Mouse (Mus musculus): ENCODE results near the gene Gm21983. TPM values are rescaled to one million over a fixed set of nuclear protein-coding genes. Genes with fewer than 3 reads are reported as not detected.

Gene Gm21983
- total RNA-seq (2021) = under 1 TPM in 1 of 2 experiments, not detected in 1; 0.18 TPM
- long read RNA-seq, experiment 1, partial matches to known transcripts = 0 of 1 reads
- long read RNA-seq, experiment 1, other reads (novel, unspliced or antisense) = 1 of 1 reads
- long read RNA-seq, experiment 2 = 0 reads

DNA sequence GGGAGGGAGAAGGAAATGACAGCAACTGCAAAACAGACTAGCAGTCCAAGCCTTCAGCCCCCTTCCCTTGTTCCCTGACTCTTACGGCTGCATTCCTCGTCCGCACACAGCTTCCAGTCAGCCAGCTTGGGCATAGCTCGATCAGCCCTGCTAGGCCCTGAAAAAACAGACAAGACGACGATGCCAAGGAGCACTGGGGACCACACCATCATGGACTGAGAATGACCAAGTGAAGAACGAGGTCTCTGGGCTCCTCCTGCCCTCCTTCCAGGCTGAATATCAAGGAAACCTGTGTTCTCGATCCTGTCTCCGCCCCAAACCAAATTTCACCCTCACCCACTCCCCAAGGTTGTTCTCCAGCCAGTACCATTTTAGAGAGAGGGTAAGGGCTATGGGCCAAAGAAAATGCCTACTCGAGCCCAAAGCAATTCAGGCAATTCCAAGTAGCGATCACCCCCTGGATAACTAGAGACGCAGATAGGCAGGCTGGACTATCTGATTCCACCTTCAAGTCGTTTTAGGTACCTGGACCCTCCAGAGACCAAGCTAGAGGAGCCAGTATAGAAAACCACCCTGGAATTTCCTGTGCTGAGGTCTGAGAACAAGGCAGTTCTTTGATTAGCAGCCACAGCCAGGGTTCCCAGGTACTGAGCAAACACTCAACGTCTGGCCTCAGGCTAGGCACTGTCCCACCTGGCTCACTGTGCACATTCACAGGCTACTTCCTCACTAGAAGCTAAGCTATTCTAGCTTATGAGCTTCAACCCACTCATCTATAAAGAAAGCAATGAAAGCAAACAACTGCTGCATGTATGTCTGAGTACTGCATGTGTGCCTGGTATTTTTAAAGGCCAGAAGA is at the start of gene Gm21983, which contains the start of gene Mia:
Gene Gm21983, minus strand, starts transcription at position 250 of the 859 bp plus-strand sequence.
Gene Mia, minus strand, starts transcription at position 321 of the 859 bp plus-strand sequence.
- DNase-seq = no peak
- intact Hi-C loops (cut with DNase I) = no loop called here
- H3K4me3 ChIP-seq = peak within 1 kb of the TSS; percentile 89
- no peak for TF ChIP-seq CTCF (IDR thresholded peaks at IDR 0.05)
- peak within 1 kb of the TSS; percentile 94 for H3K27ac ChIP-seq

DNA sequence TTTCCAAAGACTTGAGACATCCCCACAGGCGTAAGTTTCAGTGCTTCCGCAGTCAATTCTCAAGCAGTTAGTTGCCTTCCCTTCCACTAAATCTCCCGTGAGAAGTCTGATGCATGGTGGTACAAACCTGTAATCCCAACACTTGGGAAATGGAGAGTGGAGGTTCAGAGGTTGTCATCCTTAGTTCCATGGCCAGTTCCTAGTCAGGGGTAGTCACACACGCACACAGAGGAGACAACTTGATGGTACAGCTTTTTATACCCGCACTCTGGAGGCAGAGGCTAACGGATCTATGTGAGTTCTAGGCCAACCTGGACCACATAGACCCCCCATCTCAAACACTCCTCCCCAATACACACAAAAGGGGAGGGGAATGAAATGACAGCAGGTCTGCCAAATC is 48.0 kb upstream of the Gm21983 start:
- Histone ChIP-seq H3K4me3 (peak overlapping the region; percentile 85), H3K27ac (peak overlapping the region; percentile 95)
- no peak for TF ChIP-seq CTCF (IDR thresholded peaks at IDR 0.05)
- no peak for DNase-seq
- intact Hi-C loops (cut with DNase I) = loop anchor here (2.0 kb wide), 1 partner anchor 32 kb away; the partner anchor contains the start of gene Snrpa

DNA sequence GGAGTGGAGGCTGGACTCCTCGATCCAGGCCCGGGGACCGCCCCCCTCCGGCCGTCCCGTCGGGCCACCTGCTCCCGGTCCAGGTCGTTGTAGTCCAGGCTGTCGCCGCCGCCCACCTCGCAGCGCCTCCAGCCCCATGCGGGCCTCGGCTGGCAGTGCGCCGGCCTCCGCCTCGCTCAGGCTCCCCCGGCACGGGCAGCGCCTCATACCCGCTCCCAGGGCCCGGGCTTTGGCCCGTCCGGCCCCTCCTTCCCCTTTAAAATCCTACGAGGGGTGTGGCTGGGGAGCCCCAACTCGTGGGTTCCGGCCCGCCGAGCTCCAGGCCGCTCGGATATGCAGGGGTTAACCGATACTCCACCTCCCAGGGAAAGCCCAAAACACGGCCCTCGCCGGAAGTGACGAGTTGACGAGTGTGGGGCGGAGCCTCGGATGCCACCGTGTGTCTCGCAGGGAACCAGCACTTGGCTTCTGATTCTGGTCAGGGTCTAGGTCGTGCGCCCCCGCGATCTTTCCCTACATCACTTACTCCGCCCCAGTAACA is 47.5 kb upstream of the Gm21983 start, which contains the start of gene Itpkc:
Gene Itpkc, minus strand, starts transcription at position 381 of the 541 bp plus-strand sequence.
- Histone ChIP-seq H3K4me3 (peak within 1 kb of the TSS; percentile 85), H3K27ac (peak within 1 kb of the TSS; percentile 95)
- intact Hi-C loops (cut with DNase I) = loop anchor here (2.0 kb wide), 1 partner anchor 32 kb away; the partner anchor contains the start of gene Snrpa
- DNase-seq = peak; percentile 94
- TF ChIP-seq CTCF (IDR thresholded peaks at IDR 0.05) = 0 out of 2 replicates have a peak, but pooled peaks have one; percentile 13

DNA sequence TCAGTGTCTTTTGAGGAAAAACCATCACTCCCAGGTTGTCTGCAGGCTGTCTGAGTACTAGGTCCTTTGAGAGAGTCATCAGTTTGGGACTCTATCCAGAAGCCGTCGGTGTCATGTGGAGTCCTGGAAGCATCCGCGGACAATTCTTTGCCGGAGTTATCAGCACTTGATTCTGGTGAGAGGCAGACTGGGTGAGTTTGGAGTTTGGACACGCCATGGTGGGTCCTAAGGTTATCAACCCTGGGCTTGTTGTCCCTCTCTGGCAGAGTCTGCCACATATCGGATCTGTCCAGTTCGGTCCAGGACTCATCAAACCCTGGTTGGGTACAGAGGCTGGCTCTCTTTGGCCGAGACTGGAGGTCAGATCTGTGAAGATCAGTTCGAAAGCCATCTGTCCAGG is 46.8 kb upstream of the Gm21983 start:
- intact Hi-C loops (cut with DNase I) = loop anchor here (2.0 kb wide), 1 partner anchor 31 kb away; the partner anchor contains the start of gene Snrpa
- DNase-seq = no peak
- Histone ChIP-seq H3K4me3 (peak overlapping the region; percentile 85), H3K27ac (peak overlapping the region; percentile 95)
- no peak for TF ChIP-seq CTCF (IDR thresholded peaks at IDR 0.05)

DNA sequence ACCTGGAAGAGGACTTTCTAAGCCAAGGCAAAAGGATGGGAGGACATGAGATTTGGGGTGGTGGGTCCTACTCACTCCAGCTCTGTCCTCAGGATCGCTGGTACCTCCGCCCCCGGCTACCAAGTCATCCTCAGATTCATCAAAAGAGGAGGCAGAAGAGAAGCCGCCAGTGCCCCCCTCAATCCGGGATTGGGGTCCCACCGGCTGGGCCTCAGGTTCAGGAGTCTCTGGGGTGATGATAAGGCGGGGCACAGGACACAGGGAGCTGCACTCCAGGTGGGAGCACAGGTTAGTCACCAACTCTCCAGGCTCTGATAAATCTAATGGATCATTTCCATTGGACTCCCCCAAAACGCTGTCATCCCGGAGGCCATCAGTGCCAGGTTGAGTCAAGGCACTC is 46.4 kb upstream of the Gm21983 start:
- H3K4me3 ChIP-seq = peak overlapping the region; percentile 85
- peak overlapping the region; percentile 95 for H3K27ac ChIP-seq
- TF ChIP-seq CTCF (IDR thresholded peaks at IDR 0.05) = no peak
- intact Hi-C loops (cut with DNase I) = no loop called here
- no peak for DNase-seq

DNA sequence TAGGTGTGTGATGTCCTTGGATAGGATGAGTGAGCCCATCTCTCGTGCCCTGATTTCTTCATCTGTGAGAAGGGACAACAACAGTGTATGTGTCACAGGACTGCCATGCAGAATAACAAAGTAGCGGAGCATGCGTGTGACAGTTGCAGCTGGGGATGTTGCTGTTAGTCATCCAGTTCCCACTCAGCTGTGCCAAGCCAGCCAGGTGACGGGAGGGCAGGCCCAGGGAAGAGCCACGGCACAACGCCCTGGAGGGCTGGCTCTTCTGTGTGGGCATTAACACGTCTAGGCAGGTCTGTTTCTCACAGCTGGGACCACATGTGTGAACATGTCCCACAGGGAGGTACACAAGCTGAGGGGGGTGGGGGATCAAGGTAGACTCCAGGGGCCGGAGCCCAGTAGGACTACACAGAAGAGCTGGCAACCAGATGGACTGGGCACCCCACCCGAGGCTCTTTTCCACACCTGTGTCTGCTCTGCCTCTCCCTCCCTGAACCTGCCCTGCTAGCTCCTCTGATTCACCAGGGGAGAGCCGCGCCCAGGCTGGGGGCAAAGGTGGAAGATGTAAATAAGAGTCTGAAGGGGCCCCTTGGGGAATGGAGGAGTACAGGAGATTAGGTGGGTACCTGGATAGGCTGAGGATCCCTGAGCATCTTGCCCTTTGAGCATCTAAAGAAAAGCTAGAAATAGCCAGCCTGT is 44.1 kb upstream of the Gm21983 start:
- TF ChIP-seq CTCF (IDR thresholded peaks at IDR 0.05) = no peak
- peak; percentile 66 for DNase-seq
- Histone ChIP-seq H3K27ac (peak overlapping the region; percentile 71), H3K4me3 (peak overlapping the region; percentile 49)
- intact Hi-C loops (cut with DNase I) = no loop called here

DNA sequence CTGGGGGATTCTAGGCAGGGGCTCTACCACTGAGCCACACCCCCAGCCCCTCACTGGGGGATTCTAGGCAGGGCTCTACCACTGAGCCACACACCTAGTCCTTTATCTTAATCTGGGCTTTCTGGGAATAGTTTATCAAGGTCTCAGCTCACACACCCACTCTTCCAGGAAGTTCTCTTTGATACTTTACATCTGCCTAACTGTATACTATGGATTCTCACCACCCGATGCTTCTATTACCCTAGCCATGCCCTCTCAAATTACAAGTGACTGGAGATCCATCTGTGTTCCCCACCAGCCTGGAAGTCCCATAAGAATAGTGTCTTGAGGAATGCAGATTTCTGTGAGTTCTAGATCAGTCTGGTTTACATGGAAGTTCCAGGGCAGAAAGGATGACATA is 41.7 kb upstream of the Gm21983 start:
- intact Hi-C loops (cut with DNase I) = no loop called here
- Histone ChIP-seq H3K27ac (no peak overlapping the region), H3K4me3 (no peak overlapping the region)
- TF ChIP-seq CTCF (IDR thresholded peaks at IDR 0.05) = no peak
- DNase-seq = no peak

DNA sequence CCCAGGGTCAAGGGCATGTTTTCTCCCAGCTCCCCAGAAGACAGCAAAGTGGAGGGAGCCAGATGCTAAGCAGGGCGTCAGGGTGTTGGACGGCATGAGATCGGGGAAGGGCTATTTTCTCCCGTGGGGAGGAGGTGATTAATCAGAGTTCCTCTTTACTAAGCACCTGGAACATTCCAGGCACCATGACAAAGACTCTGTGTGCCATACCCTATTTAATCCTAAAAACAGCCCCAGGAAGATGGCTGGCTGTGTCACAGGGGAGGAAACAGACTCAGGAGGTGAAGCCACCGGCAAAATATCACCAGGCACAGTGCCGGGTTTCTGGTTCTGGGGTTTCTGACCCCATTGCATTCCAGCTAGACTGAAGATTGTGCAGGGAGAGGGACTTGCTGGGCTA is 41.1 kb upstream of the Gm21983 start:
- TF ChIP-seq CTCF (IDR thresholded peaks at IDR 0.05) = no peak
- intact Hi-C loops (cut with DNase I) = no loop called here
- no peak for DNase-seq
- Histone ChIP-seq H3K27ac (peak overlapping the region; percentile 31; the same call in 1 of the 2 replicates), H3K4me3 (no peak overlapping the region)

DNA sequence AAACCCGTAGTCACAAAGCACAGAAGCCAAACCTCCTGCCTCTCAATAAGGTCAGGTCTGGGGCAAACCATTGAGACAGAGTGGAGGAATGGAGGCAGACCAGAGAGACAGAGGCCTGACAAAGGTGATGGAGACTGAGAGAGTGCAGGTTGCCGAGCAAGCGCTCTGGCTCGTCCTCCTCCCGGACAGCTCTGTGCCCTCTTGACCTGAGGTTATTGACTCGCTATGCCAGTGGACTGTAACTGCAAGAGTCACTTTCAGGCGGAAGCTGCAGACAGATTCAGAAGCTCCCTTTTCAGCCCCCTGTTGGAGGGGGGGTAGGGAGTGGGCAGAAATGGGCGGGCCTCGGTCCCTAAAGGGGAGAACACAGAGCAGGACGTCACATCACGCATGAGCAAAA is 39.1 kb upstream of the Gm21983 start:
- Histone ChIP-seq H3K27ac (no peak overlapping the region), H3K4me3 (no peak overlapping the region)
- intact Hi-C loops (cut with DNase I) = no loop called here
- no peak for TF ChIP-seq CTCF (IDR thresholded peaks at IDR 0.05)
- no peak for DNase-seq

DNA sequence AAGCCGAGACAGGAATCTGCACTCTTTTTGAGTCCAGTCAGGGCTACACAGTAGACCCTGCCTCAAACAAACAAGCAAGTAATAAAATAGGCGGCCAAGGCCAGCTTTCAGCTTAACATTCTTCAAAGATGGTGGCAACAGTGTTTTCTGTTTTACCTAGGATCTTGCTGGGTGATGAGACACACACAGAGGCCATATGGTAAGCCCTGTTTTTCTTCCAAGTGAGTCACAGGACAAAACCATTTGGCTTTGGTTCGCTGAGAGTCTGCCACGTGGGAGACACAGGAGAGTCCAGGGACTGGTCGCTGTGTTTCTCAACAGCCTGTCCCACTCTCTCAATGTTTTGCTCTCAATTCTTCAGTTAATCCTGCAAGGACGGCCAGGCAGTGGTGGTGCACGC is 37.7 kb upstream of the Gm21983 start:
- no peak for DNase-seq
- TF ChIP-seq CTCF (IDR thresholded peaks at IDR 0.05) = no peak
- H3K27ac ChIP-seq = no peak overlapping the region
- intact Hi-C loops (cut with DNase I) = no loop called here
- no peak overlapping the region for H3K4me3 ChIP-seq

DNA sequence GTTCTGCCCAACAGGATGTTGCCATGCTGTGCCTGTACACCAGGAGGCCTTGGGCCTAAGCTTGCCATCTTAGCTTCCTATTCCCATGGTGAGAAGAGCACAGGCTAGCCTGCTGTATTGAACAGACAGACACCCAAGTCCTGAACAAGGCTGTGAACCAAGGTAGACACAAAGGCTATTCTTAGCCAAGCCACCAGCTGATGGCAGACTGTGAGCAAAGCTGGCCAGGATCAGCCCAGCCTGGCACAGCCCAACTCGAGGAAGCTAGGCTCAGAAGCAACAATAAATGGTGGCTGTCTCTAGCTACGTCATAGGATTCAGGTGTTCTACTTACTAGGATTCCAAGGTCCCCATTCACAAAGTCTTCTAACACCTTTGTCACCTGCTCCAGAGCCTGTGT is 31.7 kb upstream of the Gm21983 start:
- TF ChIP-seq CTCF (IDR thresholded peaks at IDR 0.05) = no peak
- Histone ChIP-seq H3K4me3 (no peak overlapping the region), H3K27ac (no peak overlapping the region)
- intact Hi-C loops (cut with DNase I) = no loop called here
- no peak for DNase-seq

DNA sequence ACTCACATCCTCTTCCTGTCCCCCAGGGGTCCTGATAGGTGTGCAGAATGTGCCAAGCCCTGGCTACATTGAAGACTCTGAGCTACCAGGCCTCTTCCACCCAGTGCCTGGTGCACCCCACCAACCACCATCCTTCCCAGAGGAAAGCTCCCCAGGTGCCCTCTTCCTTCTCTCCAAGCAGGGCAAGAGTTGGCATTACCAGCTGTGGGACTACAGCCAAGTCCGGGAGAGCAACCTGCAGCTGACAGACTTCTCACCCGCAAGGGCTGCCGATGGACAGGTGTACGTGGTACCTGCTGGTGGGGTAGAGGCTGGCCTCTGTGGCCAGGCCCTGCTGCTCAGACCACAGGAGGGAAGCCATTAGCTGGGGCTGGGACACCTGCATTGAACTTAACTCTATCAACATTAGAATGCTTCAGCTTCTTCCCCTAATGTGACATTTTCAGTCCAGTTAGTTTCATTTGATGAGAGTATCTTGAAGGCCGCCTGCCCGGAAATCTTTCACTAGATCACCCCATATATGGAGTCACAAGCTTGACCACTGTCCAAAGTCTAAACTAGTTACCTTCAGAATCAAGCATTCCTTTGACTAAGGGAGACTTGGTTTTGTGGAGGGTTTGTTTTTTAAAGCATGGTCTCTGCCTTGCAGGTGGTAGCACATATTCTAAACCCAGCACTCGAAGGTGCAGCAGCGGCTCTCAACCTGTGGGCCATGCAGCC is 23.0 kb upstream of the Gm21983 start:
- intact Hi-C loops (cut with DNase I) = no loop called here
- no peak overlapping the region for H3K27ac ChIP-seq
- H3K4me3 ChIP-seq = no peak overlapping the region
- TF ChIP-seq CTCF (IDR thresholded peaks at IDR 0.05) = no peak
- DNase-seq = no peak
